Mouse (Mus musculus) stomach, postnatal 0 days (tissue): Measurements from ENCODE around the gene Tex14. TPM values are rescaled to one million over a fixed set of nuclear protein-coding genes. Genes with fewer than 3 reads are reported as not detected.

Experiments
- ATAC-seq: fragments of 200-750 bp; cut with Nextera tagmentation; 2 replicates; pipeline ENCODE4 v1.8.0; 2017; ENCODE audit not compliant: low FRiP score, low TSS enrichment
- DNase-seq: peaks from one replicate; pipeline ENCODE4 v3.0.0-alpha.2; 2016; ENCODE audit warnings: low spot score
- H3K27ac ChIP-seq: fragments of 300-500 bp; sonication (generic); replicated peaks from 2 replicates; pipeline ENCODE4 v1.5.1; 2014; ENCODE audit warnings: mild to moderate bottlenecking, control low read depth
- H3K27me3 ChIP-seq: fragments of 300-500 bp; sonication (generic); 2 replicates; pipeline ENCODE4 v1.6.1; 2014; ENCODE audit warnings: low read length; ENCODE audit not compliant: control insufficient read depth, insufficient read depth
- H3K36me3 ChIP-seq: fragments of 300-500 bp; sonication (generic); 2 replicates; pipeline ENCODE4 v1.6.1; 2014; ENCODE audit warnings: low read length, mixed read lengths; ENCODE audit not compliant: control insufficient read depth, insufficient read depth
- H3K4me1 ChIP-seq: fragments of 300-500 bp; sonication (generic); replicated peaks from 2 replicates; pipeline ENCODE4 v1.6.1; 2014; ENCODE audit warnings: antibody characterized with exemption; ENCODE audit not compliant: control insufficient read depth, insufficient read depth
- H3K4me2 ChIP-seq: fragments of 300-500 bp; sonication (generic); replicated peaks from 2 replicates; pipeline ENCODE4 v1.6.1; 2014; ENCODE audit warnings: low read depth, mild to moderate bottlenecking, control low read depth, moderate library complexity
- H3K4me3 ChIP-seq: fragments of 300-500 bp; sonication (generic); 2 replicates; pipeline ENCODE4 v1.5.1; 2014; ENCODE audit warnings: low read depth, low read length, control low read depth
- H3K9ac ChIP-seq: fragments of 300-500 bp; sonication (generic); 2 replicates; pipeline ENCODE4 v1.6.1; 2014; ENCODE audit warnings: mild to moderate bottlenecking, low read length, control low read depth, mixed read lengths
- H3K9me3 ChIP-seq: fragments of 300-500 bp; sonication (generic); 2 replicates; pipeline ENCODE4 v1.6.1; 2016; ENCODE audit warnings: low read length; ENCODE audit not compliant: control insufficient read depth
- CTCF ChIP-seq: IDR thresholded peaks from 2 replicates; pipeline ENCODE4 v1.5.1; 2016; ENCODE audit warnings: antibody characterized with exemption, low read depth, mild to moderate bottlenecking, moderate library complexity
- EP300 ChIP-seq: optimal IDR thresholded peaks from 2 replicates; pipeline ENCODE3; 2016; ENCODE audit warnings: antibody characterized with exemption
- WGBS: fragments of 180-500 bp; shearing (Covaris S2); extraction: QIAGEN DNeasy Blood & Tissue Kit; methylation state at CpG from one replicate; pipeline ENCODE4 v1.1.7; 2014; 5-methylcytosine and 5-hydroxymethylcytosine counted together
- polyA plus RNA-seq: library from polyadenylated mRNA; unstranded; fragments of >200 nt; fragmentation: Nextera tagmentation; extraction: Ambion mirVana; gene quantifications from 2 replicates; pipeline ENCODE4 v1.2.1, GENCODE M21; 2015

Gene Tex14
- polyA plus RNA-seq, 1 experiment from 2014 or later, result 0.98 TPM

DNA sequence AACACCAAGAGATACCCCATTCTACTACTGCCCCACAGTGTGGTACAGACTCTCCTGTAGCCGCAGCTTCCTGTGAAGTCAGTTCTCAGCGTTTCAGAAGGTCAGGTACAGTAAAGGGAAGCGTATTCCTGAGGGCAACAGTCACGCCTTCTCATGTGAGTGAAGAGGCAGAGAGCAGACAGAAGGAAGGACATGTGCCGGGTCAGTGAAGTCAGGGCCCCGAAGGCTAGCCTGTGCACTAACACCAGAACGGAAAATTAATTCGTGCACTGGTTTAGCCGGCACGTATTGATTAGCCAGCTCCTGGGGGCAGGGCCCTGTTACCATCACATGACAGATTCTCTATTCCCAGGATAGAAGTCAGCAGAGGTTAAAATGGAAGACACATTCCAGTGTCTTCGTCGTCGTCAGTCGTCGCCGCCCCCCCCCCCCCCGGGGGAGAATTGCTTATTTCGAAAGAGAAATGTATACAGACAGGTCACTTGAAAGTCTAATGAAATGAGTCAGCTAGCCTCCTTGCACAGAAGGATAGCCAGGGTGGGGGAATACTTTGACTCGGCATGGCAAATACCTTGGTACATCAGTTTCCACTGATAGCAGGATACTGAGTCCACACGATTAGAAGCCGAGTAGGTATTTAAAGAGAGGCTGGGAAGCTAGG, 169.8 kb downstream of the Tex14 start:
- 54% methylated on average over 21 of the region's 21 CpGs for WGBS
- no peak for ATAC-seq
- Histone ChIP-seq H3K27ac (no peak overlapping the region), H3K9ac (no peak overlapping the region), H3K4me2 (no peak overlapping the region), H3K27me3 (no peaks in the 10 kb centered on the region), H3K9me3 (no peaks in the 10 kb centered on the region), H3K4me1 (peaks cover 3% of the 10 kb centered on the region; the same call in 1 of the 2 replicates), H3K4me3 (no peak overlapping the region), H3K36me3 (no peaks in the 10 kb centered on the region)
- no peak for TF ChIP-seq CTCF
- TF ChIP-seq EP300, result no peak
- DNase-seq, result no peak

DNA sequence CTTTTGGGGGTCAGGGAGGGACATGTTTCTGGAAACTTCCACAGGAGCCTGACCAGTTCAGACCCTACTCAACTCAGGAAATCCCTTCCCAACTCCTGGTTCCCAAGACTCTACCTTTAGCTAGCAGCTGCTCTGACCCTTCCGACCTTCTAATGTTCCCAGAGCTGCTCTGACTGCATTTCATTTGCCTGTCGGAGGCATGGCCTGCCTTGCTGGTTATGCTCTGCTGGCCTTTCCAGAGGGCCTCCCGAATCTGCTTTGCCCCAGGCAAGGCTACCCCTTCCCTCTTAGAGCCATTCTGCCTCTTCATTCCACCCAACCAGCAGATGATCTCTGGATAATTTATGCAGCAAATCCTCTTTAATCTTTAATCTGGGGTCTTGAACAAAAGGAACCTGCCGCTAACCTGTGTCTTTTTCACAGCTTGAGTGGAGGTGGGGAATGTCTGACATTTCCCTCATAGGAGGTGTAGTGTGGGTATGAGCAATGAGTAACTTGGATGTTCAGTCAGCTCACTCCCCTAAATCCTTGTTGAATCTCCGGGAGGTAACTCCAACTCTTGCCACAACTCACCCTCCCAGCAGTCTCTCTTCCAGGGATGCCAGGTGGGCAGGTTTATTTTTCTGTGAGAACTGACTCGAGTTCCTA, 172.9 kb downstream of the Tex14 start:
- Histone ChIP-seq H3K27ac (no peak overlapping the region), H3K4me1 (peaks cover 3% of the 10 kb centered on the region; the same call in 1 of the 2 replicates), H3K9me3 (no peaks in the 10 kb centered on the region), H3K27me3 (no peaks in the 10 kb centered on the region), H3K4me2 (peak overlapping the region; percentile 75), H3K4me3 (peak overlapping the region; percentile 47), H3K9ac (peak overlapping the region; percentile 59), H3K36me3 (no peaks in the 10 kb centered on the region)
- 33% methylated on average over 6 of the region's 6 CpGs for WGBS
- no peak for DNase-seq
- no peak for ATAC-seq
- TF ChIP-seq EP300 (no peak), CTCF (no peak)

DNA sequence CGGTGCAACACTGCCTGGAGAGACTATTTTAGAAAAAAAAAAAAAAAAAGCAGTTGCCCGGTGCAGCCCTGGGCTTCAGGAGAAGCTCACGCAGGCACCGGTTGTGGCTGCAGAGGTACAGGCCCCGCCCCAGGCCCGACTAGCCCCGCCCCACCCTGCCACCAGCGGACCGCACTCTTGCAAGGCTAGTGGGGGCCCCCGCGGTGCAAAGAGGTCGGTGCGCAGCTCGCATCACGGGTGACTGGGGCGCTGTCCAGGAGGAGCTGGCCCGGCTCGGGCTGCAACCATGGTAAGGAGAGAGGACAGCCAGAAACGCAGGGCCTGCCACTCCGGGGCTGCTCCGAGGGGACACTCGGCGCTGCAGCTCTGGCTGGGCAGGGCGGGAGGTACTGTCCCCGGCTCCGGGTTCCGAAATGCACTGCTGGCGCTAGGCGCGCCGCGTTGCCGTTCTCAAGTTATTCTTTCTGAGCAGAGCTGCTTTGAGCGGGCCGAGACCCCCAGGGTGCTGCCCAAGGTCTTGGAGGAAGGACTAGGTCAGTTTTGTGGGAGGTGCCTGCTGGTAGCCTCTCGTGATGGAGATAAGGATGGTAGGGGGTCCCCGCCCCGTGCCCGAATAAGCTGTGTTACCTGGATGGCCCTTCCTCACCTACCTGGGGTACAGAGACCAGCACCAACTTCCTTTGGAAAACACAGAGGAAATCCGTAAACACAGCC, 173.5 kb downstream of the Tex14 start:
- ATAC-seq (peak; percentile 71), DNase-seq (peak; percentile 83)
- peaks cover 3% of the 10 kb centered on the region; the same call in 1 of the 2 replicates for H3K4me1 ChIP-seq
- 2% methylated on average over 39 of the region's 40 CpGs for WGBS
- H3K27ac ChIP-seq, result peak overlapping the region; percentile 82
- H3K36me3 ChIP-seq, result no peaks in the 10 kb centered on the region
- H3K9ac ChIP-seq, result peak overlapping the region; percentile 59
- H3K4me3 ChIP-seq, result peak overlapping the region; percentile 47
- no peaks in the 10 kb centered on the region for H3K27me3 ChIP-seq
- TF ChIP-seq CTCF, result no peak; the same call in 1 of the 2 replicates
- TF ChIP-seq EP300, result no peak
- no peaks in the 10 kb centered on the region for H3K9me3 ChIP-seq
- H3K4me2 ChIP-seq, result peak overlapping the region; percentile 75

DNA sequence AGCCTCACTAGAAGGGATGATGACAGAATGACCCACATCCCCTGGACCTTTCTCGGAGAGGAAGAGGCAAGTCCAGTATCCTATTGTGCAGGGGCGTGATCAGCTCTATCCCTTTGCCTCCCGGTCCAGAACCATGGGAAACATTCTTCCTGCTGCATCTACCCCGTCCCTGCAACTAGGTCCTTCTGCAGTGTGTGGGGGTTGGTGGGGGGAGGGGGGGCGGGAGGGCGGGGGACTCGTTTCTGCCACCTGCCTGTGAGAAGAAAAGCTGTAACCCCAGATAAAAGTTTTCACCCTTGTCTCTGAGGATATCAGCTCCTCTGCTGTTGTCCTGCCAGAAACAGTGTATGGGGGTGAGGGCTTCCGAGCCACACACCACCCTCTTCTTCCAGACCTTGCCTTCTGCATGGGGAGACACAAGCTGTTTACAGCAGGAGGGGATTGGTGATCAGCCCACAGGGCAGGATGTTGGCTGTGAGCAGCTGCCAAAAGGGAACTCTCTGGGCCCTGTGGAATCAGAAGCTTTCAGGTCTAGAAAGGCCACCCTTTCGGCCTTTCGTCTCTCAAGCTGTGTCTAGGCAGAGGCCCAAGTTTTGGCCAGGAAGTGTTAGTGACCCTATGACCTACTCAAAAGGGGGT, 174.2 kb downstream of the Tex14 start:
- Histone ChIP-seq H3K9ac (no peak overlapping the region), H3K4me1 (peaks cover 3% of the 10 kb centered on the region; the same call in 1 of the 2 replicates), H3K27ac (peak overlapping the region; percentile 82; the same call in 1 of the 2 replicates), H3K36me3 (no peaks in the 10 kb centered on the region), H3K4me3 (peak overlapping the region; percentile 47; the same call in 1 of the 2 replicates), H3K27me3 (no peaks in the 10 kb centered on the region), H3K4me2 (peak overlapping the region; percentile 75), H3K9me3 (no peaks in the 10 kb centered on the region)
- 25% methylated on average over 9 of the region's 10 CpGs for WGBS
- ATAC-seq, result no peak; the same call in 1 of the 2 replicates
- no peak for DNase-seq
- no peak for TF ChIP-seq CTCF
- TF ChIP-seq EP300, result no peak

DNA sequence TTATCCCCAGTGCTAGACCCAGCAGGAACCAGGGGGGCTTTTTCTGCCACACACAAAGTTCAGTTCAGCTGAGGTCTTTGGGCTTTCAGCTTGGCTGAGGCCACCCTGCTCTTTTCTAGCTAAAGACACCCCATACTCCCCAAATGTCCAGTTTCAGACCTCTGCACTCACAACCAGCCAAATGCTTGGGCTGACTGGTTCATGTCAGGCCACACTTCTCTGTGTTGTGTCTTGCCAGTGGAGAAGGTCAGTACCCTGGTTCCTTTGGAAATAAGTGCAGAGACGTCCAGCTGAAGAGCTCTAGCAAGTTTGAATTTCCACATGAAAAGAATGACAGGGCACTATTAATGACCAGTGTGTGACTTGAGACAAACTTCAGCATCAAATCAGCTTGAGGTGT, 174.8 kb downstream of the Tex14 start:
- Histone ChIP-seq H3K27me3 (no peaks in the 10 kb centered on the region), H3K27ac (peak overlapping the region; percentile 24; the same call in 1 of the 2 replicates), H3K4me2 (peak overlapping the region; percentile 14; the same call in 1 of the 2 replicates), H3K4me1 (peaks cover 3% of the 10 kb centered on the region; the same call in 1 of the 2 replicates), H3K36me3 (no peaks in the 10 kb centered on the region), H3K9me3 (no peaks in the 10 kb centered on the region), H3K9ac (no peak overlapping the region), H3K4me3 (no peak overlapping the region)
- TF ChIP-seq EP300 (no peak), CTCF (no peak)
- WGBS, result 48% methylated on average over 1 of the region's 1 CpGs
- ATAC-seq (no peak), DNase-seq (no peak)
